9 mouse cellular contexts compared by ENCODE assay signal in genomic region chr17:83524753-83525152, GRCm38 (mm10).
"Had no signal": no experiment of that assay in that cellular context is flagged by ENCODE, and none has a peak within 500 bp of the region (broad histone marks: within the 10 kb centered on the region; RNA-seq: fewer than 3 reads in every experiment).

No protein-coding gene starts in this region.

- DNase-seq: kidney, adult 18-20 months; kidney, postnatal 10 days; liver; liver, embryonic 13.5 days; lung, adult 18-20 months had no signal

- H3K4me3 ChIP-seq: intestine, embryonic 15.5 days; limb, embryonic 12.5 days; liver, embryonic 13.5 days; midbrain, embryonic 12.5 days had no signal

- H3K9me3 ChIP-seq: intestine, embryonic 15.5 days; limb, embryonic 12.5 days; liver, embryonic 13.5 days; midbrain, embryonic 12.5 days had no signal

- H3K27ac ChIP-seq: intestine, embryonic 15.5 days; limb, embryonic 12.5 days; liver, embryonic 13.5 days; midbrain, embryonic 12.5 days; stomach, postnatal 0 days had no signal

- H3K36me3 ChIP-seq: intestine, embryonic 15.5 days; limb, embryonic 12.5 days; liver, embryonic 13.5 days; midbrain, embryonic 12.5 days had no signal

- H3K4me2 ChIP-seq: limb, embryonic 12.5 days; midbrain, embryonic 12.5 days had no signal

- H3K9ac ChIP-seq: intestine, embryonic 15.5 days; limb, embryonic 12.5 days; midbrain, embryonic 12.5 days had no signal

- H3K27me3 ChIP-seq: intestine, embryonic 15.5 days; liver, embryonic 13.5 days had no signal

- ATAC-seq: intestine, embryonic 15.5 days had no signal
